Mouse (Mus musculus) thymus, postnatal 36 days (tissue): Measurements from ENCODE around the gene Gpr132.

Source experiments
- DNase-seq, 2 experiments: peaks; one replicate each; pipeline ENCODE4 v3.0.0; 2022; ENCODE audit warnings: mixed read lengths in 2 of 2

Gene Gpr132

GRCm38 (mm10) chr12:112868178-112869087, at the start of gene Gpr132:
TSS of gene Gpr132 (minus strand) at chr12:112868228.
- peak; percentile 60 to 68 for DNase-seq

DNA sequence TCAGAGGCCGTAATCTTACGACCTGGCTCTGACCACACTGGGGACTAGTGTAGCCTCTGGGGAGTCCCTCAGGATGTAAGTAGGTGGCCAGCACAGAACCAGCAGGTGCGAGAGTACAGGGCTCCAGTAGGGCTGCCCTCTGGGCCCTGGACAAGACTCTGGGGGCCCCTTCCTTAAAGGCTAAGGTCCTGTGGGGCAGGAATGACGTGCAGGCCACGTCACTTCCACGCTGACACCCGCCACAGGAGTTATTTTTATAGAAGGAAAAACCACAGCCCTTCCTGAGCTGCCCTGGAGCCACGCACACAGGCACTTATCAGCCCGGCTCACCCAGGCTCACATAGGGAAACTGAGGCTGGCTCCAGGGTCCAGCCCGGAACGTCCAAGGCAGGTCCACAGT, 49.5 kb upstream of the Gpr132 start:
- no peak for DNase-seq

GRCm38 (mm10) chr12:112916698-112917400, 48.8 kb upstream of the Gpr132 start:
- no peak for DNase-seq

DNA sequence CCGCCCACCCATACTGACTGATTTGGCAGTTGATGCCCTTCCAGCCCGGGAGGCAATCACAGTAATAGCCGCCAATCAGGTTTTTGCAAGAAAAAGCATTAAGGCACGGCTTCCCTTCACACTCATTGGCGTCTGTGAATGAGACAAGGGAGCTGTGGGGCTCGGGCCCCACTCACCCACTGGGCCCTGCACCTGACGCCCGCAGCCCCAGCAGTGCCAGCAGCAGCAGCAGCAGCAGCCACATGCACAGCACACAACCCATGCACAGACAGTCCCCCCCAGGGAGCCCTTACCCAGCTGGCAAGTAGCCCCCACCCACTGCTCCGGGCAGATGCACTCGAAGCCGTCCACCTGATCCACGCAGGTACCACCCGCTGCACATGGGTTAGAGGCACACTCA, 47.6 kb upstream of the Gpr132 start:
- no peak for DNase-seq

DNA sequence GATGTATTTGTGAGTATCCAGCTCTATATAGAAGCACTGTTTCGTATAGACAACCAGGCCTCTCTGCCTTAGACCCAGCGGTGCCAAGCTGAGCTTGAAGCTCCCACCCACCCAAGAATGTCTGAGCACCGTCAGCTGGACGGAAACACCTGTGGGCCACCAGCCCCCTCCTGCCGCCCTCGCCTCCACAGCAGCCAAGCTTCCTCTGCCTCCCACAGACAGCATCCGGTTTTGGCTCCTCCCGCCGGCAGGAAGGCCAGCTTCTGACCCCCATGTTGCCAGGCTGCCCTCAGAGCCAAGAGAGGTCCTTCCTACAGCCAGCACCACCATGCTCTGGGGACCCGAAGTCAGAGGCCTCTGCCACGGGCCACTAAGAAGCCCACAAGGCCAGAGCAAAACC, 46.5 kb upstream of the Gpr132 start:
- peak; percentile 66 to 79 for DNase-seq

DNA sequence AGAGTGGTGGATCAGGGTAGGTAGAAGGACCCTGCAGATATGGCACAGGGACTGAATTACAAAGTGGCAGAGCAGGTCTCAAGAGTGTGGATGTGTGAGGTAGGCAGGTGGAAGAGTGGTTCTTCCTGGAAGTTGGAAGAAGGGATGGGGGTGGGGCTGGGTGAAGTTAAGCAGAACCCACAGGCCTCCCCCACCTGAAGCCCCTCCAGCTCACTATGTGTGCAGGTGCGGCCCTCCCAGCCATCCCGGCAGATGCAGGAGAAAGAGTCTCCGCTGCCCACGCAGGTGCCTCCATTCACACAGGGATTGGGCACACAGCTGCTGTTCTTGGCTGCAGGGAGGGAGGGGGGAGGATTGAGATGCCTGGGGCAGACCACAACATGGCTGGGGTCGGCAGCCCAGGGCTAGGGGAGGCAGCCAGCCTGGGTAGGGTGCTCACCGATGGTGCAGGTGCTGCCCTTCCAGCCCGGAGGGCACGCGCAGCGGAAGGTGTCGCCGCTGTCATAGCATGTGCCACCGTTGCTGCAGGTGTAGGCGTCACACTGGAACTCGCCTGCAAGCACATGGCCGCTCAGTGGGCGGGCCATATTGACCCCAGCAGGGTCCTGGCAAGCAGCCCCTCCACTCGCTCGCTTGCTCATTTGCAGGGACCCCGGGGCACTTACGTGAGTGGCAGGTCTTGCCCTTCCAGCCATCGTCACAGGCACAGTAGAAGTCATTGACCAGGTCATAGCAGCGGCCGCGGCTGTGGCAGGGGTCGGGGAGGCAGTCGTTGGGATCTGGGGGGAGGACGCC, 45.1 kb upstream of the Gpr132 start:
- DNase-seq, result peak in 1 of 2 experiments; percentile 42

DNA sequence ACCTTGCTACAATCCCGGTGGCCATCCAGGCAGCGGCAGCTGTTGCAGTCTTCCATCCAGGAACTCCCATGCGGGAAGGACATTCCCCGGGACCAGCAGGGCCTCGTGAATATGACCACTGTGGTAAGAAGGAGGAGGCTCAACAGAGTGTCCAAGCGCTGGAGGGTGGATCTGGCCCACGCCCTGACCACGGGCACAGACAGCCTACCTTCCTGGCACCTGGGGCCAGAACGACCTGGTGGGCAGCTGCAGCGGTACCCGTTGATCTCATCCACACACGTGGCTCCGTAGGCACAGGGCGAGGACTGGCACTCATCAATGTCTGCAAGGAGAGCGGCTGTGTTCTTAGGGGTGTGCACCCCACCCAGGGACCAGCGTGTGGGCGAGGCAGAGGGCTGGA, 43.7 kb upstream of the Gpr132 start:
- no peak for DNase-seq

- no peak for DNase-seq
Observed at GRCm38 (mm10) chr12:112908991-112909390, 41.0 kb upstream of the Gpr132 start.

DNA sequence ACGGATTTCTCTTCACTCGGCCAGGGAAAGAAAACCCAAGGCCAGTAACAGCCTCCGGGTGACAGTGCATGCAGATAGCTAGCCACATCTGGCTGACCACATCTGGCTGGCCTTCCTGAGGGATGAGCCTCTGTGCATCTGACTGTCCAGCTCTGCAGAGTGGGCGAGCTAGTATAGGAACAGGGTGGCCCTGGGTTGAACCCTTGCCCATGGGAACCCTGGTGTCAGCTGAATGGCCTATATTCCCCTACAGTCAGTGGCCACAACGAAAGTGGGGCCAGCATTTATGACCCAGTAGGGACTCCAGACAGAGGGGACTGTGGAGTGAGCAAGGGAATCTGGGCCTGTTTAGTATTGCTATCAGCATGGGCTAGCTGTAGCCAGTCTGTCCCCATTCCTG, 37.0 kb upstream of the Gpr132 start:
- no peak for DNase-seq

- DNase-seq, result no peak
Observed at GRCm38 (mm10) chr12:112903941-112904340, 35.9 kb upstream of the Gpr132 start.

GRCm38 (mm10) chr12:112900641-112901040, 32.6 kb upstream of the Gpr132 start:
- no peak for DNase-seq

GRCm38 (mm10) chr12:112898960-112899359, 30.9 kb upstream of the Gpr132 start:
- no peak for DNase-seq

DNA sequence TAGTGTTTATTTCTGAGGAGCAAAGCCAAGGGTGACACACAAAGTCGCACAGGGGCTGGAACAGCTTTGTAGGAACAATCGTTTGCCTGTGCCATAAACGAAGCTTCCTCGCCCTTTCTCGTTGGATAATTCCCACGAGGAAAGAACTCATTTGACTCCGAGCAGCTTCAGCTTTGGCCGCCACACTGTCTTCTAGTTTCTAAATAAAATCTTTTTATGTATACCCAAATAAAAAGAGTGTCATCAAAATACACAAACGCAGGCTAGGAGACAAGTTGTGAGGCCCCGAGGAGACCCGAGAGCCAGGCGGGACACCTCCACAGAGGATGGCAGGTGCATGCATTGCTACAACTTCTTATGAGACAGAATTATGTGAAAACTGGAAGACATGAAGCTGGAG, 30.3 kb upstream of the Gpr132 start:
- no peak for DNase-seq

DNA sequence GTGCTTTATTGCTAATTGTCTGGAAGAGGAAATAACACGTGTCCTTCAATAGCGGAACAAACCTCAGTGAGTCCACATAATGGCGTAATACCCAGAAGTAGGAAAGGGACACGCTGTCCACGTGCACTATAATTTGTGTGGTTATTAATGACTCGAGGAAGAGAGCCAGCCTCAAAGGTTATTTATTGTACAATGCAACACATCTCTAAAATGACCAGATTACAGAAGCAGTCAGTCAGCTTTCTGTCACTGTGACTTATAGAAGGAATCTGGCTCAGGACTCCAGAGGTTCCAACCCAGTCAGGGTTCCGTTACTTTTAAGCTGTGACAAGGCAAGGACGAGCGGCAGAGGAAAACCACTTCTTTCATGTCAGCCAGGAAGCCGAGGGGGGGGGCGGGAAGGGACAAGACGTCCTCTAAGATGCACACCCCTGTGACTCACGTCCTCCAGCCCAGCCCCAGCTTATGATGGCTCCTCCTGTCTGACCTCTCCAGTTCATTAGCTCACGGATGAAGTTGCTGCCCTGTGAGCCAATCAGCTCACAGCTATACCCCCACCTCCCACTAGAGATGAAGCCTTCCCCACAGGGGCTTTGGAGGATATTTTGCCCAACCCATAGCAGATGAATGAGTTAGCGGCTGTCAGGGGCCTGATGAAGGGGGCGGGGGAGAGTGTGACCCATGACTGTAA, 29.6 kb upstream of the Gpr132 start:
- no peak for DNase-seq

DNA sequence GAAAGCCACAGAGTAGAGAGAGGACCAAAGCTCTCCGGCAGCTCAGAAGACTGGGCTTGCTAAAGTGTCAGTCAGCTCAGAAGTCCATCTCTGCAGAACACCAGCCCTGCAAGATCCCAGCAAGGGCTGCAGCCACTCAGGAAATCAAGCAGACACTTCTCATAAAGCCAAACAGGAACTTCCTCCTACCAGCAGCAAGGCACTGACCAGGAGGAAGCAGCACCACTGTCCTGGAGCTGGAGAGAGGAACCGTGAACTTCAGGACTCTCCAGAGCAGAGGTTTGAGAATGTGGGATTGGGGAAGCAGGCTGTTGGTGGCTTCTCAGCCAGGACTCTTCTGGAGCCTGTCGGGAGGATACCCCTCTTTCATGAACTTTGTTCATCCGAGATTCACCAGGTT, 26.9 kb upstream of the Gpr132 start:
- DNase-seq, result no peak

DNA sequence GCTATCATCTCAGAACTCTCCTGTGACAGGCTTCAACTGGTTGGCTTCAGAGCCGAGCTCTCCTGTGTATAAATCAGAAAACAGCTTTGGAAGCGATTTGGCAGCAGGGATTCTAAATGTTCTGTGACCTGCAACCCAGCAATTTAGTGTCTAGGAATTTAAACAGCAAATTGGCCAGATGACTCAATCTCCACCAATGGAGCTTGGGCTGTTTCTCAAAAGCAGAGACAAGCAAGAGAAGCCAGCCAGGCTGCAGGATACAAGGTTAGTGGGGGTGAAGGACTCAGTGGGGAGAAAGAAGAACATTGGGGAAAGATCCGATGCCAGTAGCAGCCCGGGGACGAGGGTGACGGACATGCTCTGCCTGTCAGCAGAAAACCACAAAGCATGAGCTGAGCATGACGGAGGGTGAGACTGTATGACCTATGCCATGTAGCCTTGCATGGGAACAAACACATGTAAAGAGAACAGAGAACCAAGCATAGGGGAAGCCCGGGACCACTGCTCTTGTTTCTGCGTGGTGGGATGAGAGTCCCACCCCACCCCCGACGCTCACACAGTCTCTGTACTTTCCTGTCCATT, 26.4 kb upstream of the Gpr132 start:
- DNase-seq, result no peak

- DNase-seq, result no peak
Observed at GRCm38 (mm10) chr12:112885465-112885864, 17.4 kb upstream of the Gpr132 start.

- DNase-seq, result no peak
Observed at GRCm38 (mm10) chr12:112881301-112881815, 13.3 kb upstream of the Gpr132 start.

DNA sequence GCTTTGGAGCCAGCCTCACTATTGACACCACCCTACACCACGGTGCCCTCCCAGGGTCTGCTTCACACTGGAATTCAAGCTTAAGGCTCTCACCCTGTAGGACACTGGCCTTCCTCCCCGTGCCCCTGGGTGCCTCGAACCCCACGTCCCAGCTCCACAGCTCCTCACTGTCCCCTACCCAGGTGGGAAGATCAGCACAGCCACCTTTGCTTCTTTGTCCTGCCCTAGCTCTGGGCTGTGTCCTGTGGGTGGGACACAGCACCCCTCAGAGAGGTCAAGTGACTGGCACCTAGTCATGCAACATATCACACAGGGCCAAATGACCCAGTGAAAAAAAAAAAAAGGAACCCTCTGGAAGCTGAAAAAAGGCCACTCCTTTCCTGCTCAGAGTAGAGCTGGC, 12.6 kb upstream of the Gpr132 start:
- no peak for DNase-seq

DNA sequence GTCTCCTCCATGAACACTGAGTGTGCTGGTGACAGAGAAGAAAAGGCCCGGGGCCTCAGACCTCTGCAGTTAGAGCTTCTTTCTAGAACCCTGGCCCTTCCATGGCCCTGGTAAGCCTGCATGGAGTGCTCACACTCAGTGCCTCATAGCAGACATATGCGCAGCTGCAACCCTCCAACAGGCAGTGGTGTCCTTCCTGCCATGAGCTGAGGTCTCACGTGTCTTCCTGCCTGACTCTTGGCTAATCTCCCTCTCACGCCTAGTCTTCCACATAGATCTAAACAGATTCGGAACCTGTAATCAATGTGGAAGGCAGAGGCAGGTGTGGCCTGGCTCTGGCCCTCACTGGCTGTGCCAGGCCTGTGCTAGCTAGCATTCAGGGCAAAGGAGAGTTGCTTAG, 11.7 kb upstream of the Gpr132 start:
- DNase-seq, result peak; percentile 46 to 60

- peak; percentile 48 to 62 for DNase-seq
Observed at GRCm38 (mm10) chr12:112877607-112878020, 9.6 kb upstream of the Gpr132 start.

DNA sequence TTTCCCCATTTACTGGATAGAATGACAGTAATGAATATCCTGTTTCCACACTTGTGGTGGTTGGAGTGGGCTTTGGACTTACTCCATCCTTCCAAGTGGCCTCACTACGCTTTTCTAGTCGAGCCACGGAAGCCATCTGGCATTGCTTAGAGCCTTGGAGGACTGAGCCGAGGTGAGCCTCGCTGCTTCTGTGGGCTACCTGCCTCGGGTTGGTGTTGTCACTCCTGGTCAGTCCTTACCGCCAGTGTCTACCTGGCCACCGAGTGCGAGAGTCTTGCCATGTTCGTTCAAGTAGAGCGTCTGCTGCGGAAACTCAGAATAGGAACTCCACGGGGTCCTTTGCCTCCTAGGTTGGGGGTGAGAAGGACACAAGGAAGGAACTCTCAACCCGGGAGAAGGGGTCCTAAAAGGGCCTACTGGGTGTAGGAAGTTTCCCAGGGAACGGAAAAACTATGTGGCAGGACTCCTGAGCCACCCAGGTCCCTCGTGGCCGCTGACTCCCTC, 9.1 kb upstream of the Gpr132 start:
- DNase-seq, result no peak
